Mouse (Mus musculus) heart, embryonic 11.5 days (tissue): Measurements from ENCODE around the gene Mbnl1. TPM values are rescaled to one million over a fixed set of nuclear protein-coding genes. Genes with fewer than 3 reads are reported as not detected.
"Not testable (repeated sequence)": the region's sequence is repeated elsewhere in the genome, so short reads cannot be mapped to it uniquely, and the experiment has no call there.

Experiments
- ATAC-seq: fragments of 200-750 bp; cut with Nextera tagmentation; replicated peaks from 2 replicates; pipeline ENCODE4 v1.8.0; 2017; ENCODE audit warnings: moderate library complexity; ENCODE audit not compliant: insufficient number of reproducible peaks, low FRiP score, low TSS enrichment
- H3K27ac ChIP-seq: fragments of 300-500 bp; sonication (generic); 2 replicates; pipeline ENCODE4 v1.5.1; 2014; ENCODE audit warnings: mild to moderate bottlenecking, low read depth, low read length
- H3K27me3 ChIP-seq: fragments of 300-500 bp; sonication (generic); 2 replicates; pipeline ENCODE4 v1.6.1; 2014; ENCODE audit warnings: mild to moderate bottlenecking, low read length, mixed read lengths; ENCODE audit not compliant: control insufficient read depth, insufficient read depth
- H3K36me3 ChIP-seq: fragments of 300-500 bp; sonication (generic); 2 replicates; pipeline ENCODE4 v1.6.1; 2014; ENCODE audit warnings: mild to moderate bottlenecking, low read length, moderate library complexity, mixed read lengths; ENCODE audit not compliant: control insufficient read depth, insufficient read depth
- H3K4me1 ChIP-seq: fragments of 300-500 bp; sonication (generic); 2 replicates; pipeline ENCODE4 v1.6.1; 2014; ENCODE audit warnings: low read length; ENCODE audit not compliant: control insufficient read depth, insufficient read depth
- H3K4me2 ChIP-seq: fragments of 300-500 bp; sonication (generic); 2 replicates; pipeline ENCODE4 v1.6.1; 2014; ENCODE audit warnings: mild to moderate bottlenecking, moderate library complexity
- H3K4me3 ChIP-seq: fragments of 300-500 bp; sonication (generic); 2 replicates; pipeline ENCODE4 v1.5.1; 2014; ENCODE audit warnings: low read depth, low read length
- H3K9ac ChIP-seq: fragments of 300-500 bp; sonication (generic); 2 replicates; pipeline ENCODE4 v1.6.1; 2014; ENCODE audit warnings: mild to moderate bottlenecking, low read depth, low read length, moderate library complexity
- H3K9me3 ChIP-seq: fragments of 300-500 bp; sonication (generic); replicated peaks from 2 replicates; pipeline ENCODE4 v1.6.1; 2016; ENCODE audit warnings: low read length; ENCODE audit not compliant: control insufficient read depth
- WGBS: fragments of 180-500 bp; shearing (Covaris S2); extraction: QIAGEN DNeasy Blood & Tissue Kit; methylation state at CpG from one replicate; pipeline ENCODE4 v1.1.7; 2014; ENCODE audit not compliant: insufficient replicate concordance; 5-methylcytosine and 5-hydroxymethylcytosine counted together
- polyA plus RNA-seq: library from polyadenylated mRNA; unstranded; fragments of >200 nt; fragmentation: Nextera tagmentation; extraction: Ambion mirVana; gene quantifications from 2 replicates; pipeline ENCODE4 v1.2.1, GENCODE M21; 2014

Mbnl1 gene
- 76.6 and 101 TPM in 2 replicates for polyA plus RNA-seq

DNA sequence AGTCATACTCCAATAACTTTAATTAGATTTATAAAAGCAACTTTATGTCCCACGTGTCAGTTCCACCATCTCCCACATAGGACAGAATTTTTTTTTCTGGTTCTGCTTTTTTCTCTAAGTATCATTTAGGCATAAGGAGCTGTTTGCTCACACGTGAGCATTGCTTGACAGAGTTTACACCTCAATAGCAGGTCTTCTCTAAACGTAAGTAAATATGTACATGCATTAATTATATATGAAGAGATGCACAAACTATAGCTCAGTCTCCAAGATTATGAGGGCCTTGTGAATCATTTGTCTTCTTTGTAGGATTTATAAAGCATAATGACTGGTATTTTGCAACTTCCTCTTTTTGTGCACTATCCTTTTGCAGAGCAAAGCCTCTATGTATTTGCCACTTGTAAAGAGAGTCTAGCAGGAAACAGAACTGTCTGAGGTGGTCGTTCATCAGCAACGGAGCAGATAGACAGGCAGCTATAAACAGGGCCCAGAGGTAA is at the start of gene Mbnl1:
Gene Mbnl1, plus strand, starts transcription at position 150 of the 497 bp plus-strand sequence.
- Histone ChIP-seq H3K4me3 (no peak within 1 kb of the TSS), H3K27me3 (no peaks in the 10 kb centered on the region), H3K4me1 (no peaks in the 10 kb centered on the region), H3K9ac (no peak within 1 kb of the TSS), H3K27ac (no peak within 1 kb of the TSS), H3K4me2 (no peak within 1 kb of the TSS; the same call in 1 of the 2 replicates), H3K36me3 (no peaks in the 10 kb centered on the region), H3K9me3 (no peaks in the 10 kb centered on the region)
- 55% methylated on average over 5 of the region's 5 CpGs for WGBS
- no peak for ATAC-seq

DNA sequence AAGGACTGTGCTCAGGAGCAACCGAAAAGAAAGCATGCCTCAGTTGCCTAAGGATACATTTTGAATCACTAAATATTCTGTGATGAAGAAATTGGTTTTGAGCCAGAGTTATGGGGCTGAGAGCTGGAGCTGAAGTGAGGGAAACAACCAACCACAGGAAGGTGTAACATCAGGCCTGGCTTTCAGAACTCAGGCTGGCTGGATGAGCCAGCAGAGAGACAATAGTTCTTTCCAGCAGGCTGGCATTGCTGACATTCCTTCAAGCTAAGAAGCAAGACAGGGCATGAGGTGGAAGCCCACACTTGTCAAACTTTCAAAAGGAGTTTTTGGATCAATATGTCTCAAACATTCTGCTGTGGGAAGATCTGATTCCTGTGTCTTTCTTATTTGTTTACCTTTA is 48.5 kb upstream of the Mbnl1 start:
- Histone ChIP-seq H3K27ac (no peak overlapping the region), H3K9ac (no peak overlapping the region), H3K27me3 (no peaks in the 10 kb centered on the region), H3K4me3 (no peak overlapping the region), H3K4me2 (no peak overlapping the region), H3K36me3 (no peaks in the 10 kb centered on the region), H3K9me3 (no peaks in the 10 kb centered on the region), H3K4me1 (no peaks in the 10 kb centered on the region)
- 72% methylated on average over 1 of the region's 1 CpGs for WGBS
- ATAC-seq: no peak

DNA sequence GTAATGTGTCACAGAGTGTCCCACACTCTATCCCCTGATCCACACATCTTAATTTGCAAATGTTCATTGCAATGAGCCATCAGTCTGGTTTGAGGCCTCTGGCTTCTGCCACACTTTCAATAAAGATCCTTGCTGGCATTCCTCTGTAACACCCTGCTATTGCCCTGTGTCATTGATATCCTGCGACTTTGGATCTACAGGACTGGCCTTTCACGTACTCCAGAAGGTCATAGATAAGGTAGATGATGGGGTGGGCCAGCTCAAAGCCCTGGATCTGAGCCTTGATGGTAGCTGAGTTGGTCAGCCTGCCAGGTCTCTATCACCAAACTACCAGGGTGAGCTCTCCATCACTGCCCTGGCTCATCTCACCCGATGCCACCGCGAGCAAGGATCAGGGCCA is 43.6 kb upstream of the Mbnl1 start:
- no peaks in the 10 kb centered on the region for H3K4me1 ChIP-seq
- H3K4me3 ChIP-seq: no peak overlapping the region
- H3K9ac ChIP-seq: no peak overlapping the region
- ATAC-seq: no peak
- no peaks in the 10 kb centered on the region for H3K27me3 ChIP-seq
- 72% methylated on average over 5 of the region's 5 CpGs for WGBS
- no peak overlapping the region for H3K4me2 ChIP-seq
- no peak overlapping the region for H3K27ac ChIP-seq
- H3K9me3 ChIP-seq: no peaks in the 10 kb centered on the region
- no peaks in the 10 kb centered on the region for H3K36me3 ChIP-seq

DNA sequence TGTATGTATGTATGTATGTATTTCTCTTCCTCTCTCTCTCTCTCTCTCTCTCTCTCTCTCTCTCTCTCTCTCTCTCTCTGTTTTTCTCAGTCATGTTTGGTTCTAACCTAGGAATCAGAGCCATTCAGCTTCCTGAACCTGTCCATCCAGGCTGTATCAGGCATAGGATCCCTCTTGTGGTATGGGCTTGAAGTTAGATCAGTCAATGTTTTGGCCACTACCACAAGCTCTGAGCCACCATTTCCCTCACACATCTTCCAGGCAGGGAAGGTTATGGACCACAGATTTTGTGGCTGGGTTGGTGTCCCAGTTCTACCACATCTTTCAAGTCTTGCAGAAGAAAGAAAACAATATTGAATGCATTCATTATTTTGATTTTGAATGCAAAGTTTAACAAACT is 35.4 kb upstream of the Mbnl1 start:
- ATAC-seq: no peak
- no peaks in the 10 kb centered on the region for H3K9me3 ChIP-seq
- H3K27ac ChIP-seq: no peak overlapping the region
- H3K4me1 ChIP-seq: no peaks in the 10 kb centered on the region
- H3K9ac ChIP-seq: no peak overlapping the region
- no peak overlapping the region for H3K4me2 ChIP-seq
- H3K36me3 ChIP-seq: no peaks in the 10 kb centered on the region
- H3K27me3 ChIP-seq: no peaks in the 10 kb centered on the region
- no peak overlapping the region for H3K4me3 ChIP-seq

DNA sequence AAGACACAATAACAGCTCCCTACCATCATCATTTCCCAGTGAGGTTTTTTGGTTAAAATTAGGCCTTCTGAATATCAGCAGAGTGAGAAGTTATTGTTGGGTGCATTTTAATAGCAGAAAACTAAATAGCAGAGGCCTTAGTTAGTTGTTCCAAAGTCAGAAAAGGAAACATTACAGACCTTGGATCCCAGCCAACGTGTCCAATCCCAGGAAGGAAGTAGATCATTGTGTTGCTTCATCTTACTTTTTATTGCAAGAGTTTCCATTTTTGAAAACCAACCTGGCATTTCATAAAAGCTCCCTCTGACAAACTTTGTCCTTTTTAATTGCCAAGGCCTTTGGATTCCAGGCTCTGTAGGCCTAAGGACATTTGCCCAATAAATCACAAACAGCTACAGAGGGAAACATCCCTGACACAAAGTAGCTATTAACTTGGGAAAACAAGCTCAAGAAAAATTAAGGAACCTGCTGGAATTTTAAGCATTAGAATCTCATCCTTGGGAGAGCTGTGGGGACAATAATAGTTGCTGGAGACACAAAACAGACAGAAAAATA is 34.9 kb upstream of the Mbnl1 start:
- H3K4me1 ChIP-seq: no peaks in the 10 kb centered on the region
- H3K27me3 ChIP-seq: no peaks in the 10 kb centered on the region
- 57% methylated on average over 1 of the region's 1 CpGs for WGBS
- no peaks in the 10 kb centered on the region for H3K36me3 ChIP-seq
- no peak overlapping the region for H3K27ac ChIP-seq
- H3K9ac ChIP-seq: no peak overlapping the region
- H3K4me2 ChIP-seq: no peak overlapping the region
- ATAC-seq: no peak
- H3K4me3 ChIP-seq: no peak overlapping the region
- H3K9me3 ChIP-seq: no peaks in the 10 kb centered on the region

DNA sequence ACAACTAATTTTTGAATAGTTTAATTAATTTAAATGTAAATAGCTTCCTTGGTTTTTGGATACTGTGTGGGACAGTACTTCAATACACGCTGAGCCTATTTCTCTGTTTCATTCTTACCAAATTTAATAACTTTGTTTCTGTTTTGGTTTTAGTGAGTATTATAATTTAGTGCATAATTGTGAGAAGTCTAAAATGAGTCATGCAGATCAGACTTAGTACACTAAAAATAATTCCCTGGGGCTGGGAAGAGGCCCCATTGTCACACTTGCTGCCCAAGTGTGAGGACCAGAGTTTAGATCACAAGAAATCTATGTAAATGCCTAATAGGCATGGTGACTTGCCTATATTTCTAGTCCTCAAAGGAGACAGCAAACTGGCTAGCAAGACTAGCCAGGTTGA is 33.9 kb upstream of the Mbnl1 start:
- ATAC-seq: no peak
- Histone ChIP-seq H3K36me3 (no peaks in the 10 kb centered on the region), H3K27ac (no peak overlapping the region), H3K9me3 (no peaks in the 10 kb centered on the region), H3K27me3 (no peaks in the 10 kb centered on the region), H3K9ac (no peak overlapping the region), H3K4me2 (no peak overlapping the region), H3K4me1 (no peaks in the 10 kb centered on the region), H3K4me3 (no peak overlapping the region)
- 85% methylated on average over 1 of the region's 1 CpGs for WGBS

DNA sequence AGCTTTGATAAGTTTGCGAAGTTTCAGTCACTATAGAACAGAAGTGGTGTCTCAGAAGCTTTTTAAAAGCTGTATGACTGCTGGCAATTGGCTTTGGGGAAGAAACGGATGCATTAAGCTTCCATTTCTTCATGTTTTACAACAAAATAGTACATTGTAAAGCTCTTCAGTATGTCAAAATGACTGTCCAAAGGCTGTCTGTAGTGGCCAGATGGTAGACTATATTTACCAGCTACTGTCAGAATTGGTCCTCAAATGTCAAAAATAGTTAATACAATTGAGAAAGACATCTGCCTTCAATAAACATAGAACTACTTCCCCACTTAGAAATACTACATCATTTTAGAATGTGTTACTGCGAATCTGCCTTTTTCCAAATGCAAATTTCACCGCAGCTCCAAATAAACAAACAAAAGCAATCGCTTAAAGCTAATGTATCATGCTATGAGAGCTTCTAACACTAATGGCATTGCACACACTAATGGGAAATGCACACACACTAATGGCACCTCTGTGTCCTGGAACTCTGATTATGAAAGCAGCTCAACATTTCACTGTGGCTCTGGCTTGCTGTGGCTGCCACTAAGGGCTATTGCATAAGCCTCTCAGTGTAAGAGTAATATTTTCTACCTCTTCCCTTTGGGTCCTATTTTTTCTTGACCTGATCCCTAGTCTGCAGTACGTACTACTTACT is 10.7 kb upstream of the Mbnl1 start:
- Histone ChIP-seq H3K4me3 (no peak overlapping the region), H3K27me3 (no peaks in the 10 kb centered on the region), H3K4me2 (no peak overlapping the region), H3K27ac (no peak overlapping the region), H3K9me3 (no peaks in the 10 kb centered on the region), H3K4me1 (no peaks in the 10 kb centered on the region), H3K9ac (no peak overlapping the region), H3K36me3 (no peaks in the 10 kb centered on the region)
- 77% methylated on average over 6 of the region's 6 CpGs for WGBS
- no peak for ATAC-seq

DNA sequence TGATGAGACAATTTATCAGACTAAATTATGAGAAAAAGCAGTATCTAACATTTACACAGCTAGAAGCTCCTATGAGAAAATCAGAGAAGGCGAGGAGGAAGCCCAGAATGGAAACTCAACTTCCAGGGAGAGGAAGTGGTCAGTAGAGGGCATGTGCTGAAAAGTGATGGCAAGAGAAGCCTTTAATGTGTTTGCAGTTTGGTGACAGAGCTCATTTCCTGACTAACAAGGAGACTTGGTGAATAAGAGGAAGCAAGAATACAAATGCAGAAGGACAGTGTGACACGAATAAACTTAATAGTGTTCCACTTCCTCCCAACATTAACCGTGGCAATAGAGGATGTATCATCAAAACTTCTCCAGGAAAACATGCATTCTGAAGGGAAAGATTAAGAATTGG is 4.0 kb upstream of the Mbnl1 start:
- not testable (repeated sequence) for H3K36me3 ChIP-seq, H3K9me3 ChIP-seq, ATAC-seq

More for the DNA sequence above, 4.0 kb upstream of the Mbnl1 start:
- H3K4me1 ChIP-seq, H3K4me2 ChIP-seq, H3K4me3 ChIP-seq, H3K9ac ChIP-seq, H3K27me3 ChIP-seq, H3K27ac ChIP-seq: not testable (repeated sequence)
- WGBS: 74% methylated on average over 2 of the region's 3 CpGs
